In genomic region chr8:47241421-47242078, GRCm38 (mm10) we compare ENCODE assay signal across 8 mouse cellular contexts.
DNase-seq lines count a peak whose midpoint lies in the region; ATAC-seq and TF ChIP-seq lines count a peak whose summit lies in the region.
"Had no signal": no experiment of that assay in that cellular context is flagged by ENCODE, and none has a peak within 500 bp of the region (broad histone marks: within the 10 kb centered on the region; RNA-seq: fewer than 3 reads in every experiment).

No protein-coding gene starts in this region.

- H3K4me1 ChIP-seq in lung, embryonic 14.5 days (ENCODE audit: insufficient read depth), result peaks cover 20% of the 10 kb centered on the region
- H3K4me1 ChIP-seq in lung, adult 2 months (ENCODE audit: control insufficient read depth, insufficient read depth, low read length), result peaks cover 8% of the 10 kb centered on the region
- peaks cover 57% of the 10 kb centered on the region for H3K4me1 ChIP-seq in forebrain, embryonic 14.5 days (ENCODE audit: control insufficient read depth, insufficient read depth, low read length)
- peaks cover 34% of the 10 kb centered on the region for H3K4me1 ChIP-seq in limb, embryonic 10.5 days
- H3K4me1 ChIP-seq in stomach, embryonic 16.5 days (ENCODE audit: control insufficient read depth, insufficient read depth, low read length), result peaks cover 39% of the 10 kb centered on the region

- H3K27ac ChIP-seq in lung, embryonic 14.5 days (ENCODE audit: low read depth), result no peak overlapping the region
- H3K27ac ChIP-seq in forebrain, embryonic 14.5 days (ENCODE audit: low read depth, low read length), result peak overlapping the region; percentile 86
- H3K27ac ChIP-seq in limb, embryonic 10.5 days, result peak overlapping the region; percentile 72
- H3K27ac ChIP-seq in stomach, embryonic 16.5 days (ENCODE audit: low read length), result no peak overlapping the region

- H3K9me3 ChIP-seq in lung, embryonic 14.5 days (ENCODE audit: low read depth, low read length), result no peaks in the 10 kb centered on the region
- no peaks in the 10 kb centered on the region for H3K9me3 ChIP-seq in forebrain, embryonic 14.5 days (replicated peaks; ENCODE audit: control insufficient read depth, low read length)
- no peaks in the 10 kb centered on the region for H3K9me3 ChIP-seq in limb, embryonic 10.5 days (replicated peaks)
- no peaks in the 10 kb centered on the region for H3K9me3 ChIP-seq in stomach, embryonic 16.5 days (replicated peaks; ENCODE audit: control insufficient read depth, low read length)

- H3K4me3 ChIP-seq in lung, embryonic 14.5 days (ENCODE audit: low read depth, low read length), result peak overlapping the region; percentile 32; the same call in 1 of the 2 replicates
- no peak overlapping the region for H3K4me3 ChIP-seq in lung, adult 2 months (replicated peaks; ENCODE audit: extremely low read depth, low read depth, low read length)
- H3K4me3 ChIP-seq in forebrain, embryonic 14.5 days (ENCODE audit: low read depth, low read length), result peak overlapping the region; percentile 25
- H3K4me3 ChIP-seq in limb, embryonic 10.5 days, result no peak overlapping the region
- H3K4me3 ChIP-seq in stomach, embryonic 16.5 days (replicated peaks; ENCODE audit: low read length), result 0 out of 2 replicates have a peak overlapping the region, but pooled peaks have one; percentile 31

- H3K27me3 ChIP-seq in lung, embryonic 14.5 days (ENCODE audit: insufficient read depth, low read length), result no peaks in the 10 kb centered on the region
- H3K27me3 ChIP-seq in forebrain, embryonic 14.5 days (replicated peaks; ENCODE audit: control insufficient read depth, insufficient read depth, low read length), result no peaks in the 10 kb centered on the region
- no peaks in the 10 kb centered on the region for H3K27me3 ChIP-seq in limb, embryonic 10.5 days (ENCODE audit: low read depth, poor library complexity, severe bottlenecking)
- H3K27me3 ChIP-seq in stomach, embryonic 16.5 days (ENCODE audit: control insufficient read depth, insufficient read depth, low read length), result no peaks in the 10 kb centered on the region
- H3K27me3 ChIP-seq: Patski had no signal

- DNase-seq in lung, embryonic 14.5 days, result no peak
- no peak for DNase-seq in lung, adult 2 months
- no peak for DNase-seq in forebrain, embryonic 14.5 days (ENCODE audit: low spot score)
- no peak for DNase-seq in limb, embryonic 10.5 days (ENCODE audit: low spot score)
- no peak for DNase-seq in testis, postnatal 10 days (ENCODE audit: low spot score)
- no peak for DNase-seq in layer of hippocampus, postnatal 36 days

- no peak for TF ChIP-seq CTCF in lung, embryonic 14.5 days (IDR thresholded peaks at IDR 0.05; ENCODE audit: low read depth)
- no peak for TF ChIP-seq CTCF in lung, adult 2 months (IDR thresholded peaks at IDR 0.05; ENCODE audit: insufficient read depth, low read length)

- H3K4me2 ChIP-seq in lung, embryonic 14.5 days, result peak overlapping the region; percentile 65
- peak overlapping the region; percentile 58 for H3K4me2 ChIP-seq in forebrain, embryonic 14.5 days (ENCODE audit: low read length)
- peak overlapping the region; percentile 58 for H3K4me2 ChIP-seq in stomach, embryonic 16.5 days (ENCODE audit: low read depth, low read length)

- 72% methylated on average over 13 of the region's 13 CpGs for WGBS in lung, embryonic 14.5 days
- 81% methylated on average over 13 of the region's 13 CpGs for WGBS in lung, adult 2 months
- 5% methylated on average over 13 of the region's 13 CpGs for WGBS in forebrain, embryonic 14.5 days
- WGBS in limb, embryonic 10.5 days, result 85% methylated on average over 13 of the region's 13 CpGs
- 71% methylated on average over 13 of the region's 13 CpGs for WGBS in stomach, embryonic 16.5 days

- no peak for TF ChIP-seq POLR2A in lung, adult 2 months (IDR thresholded peaks at IDR 0.05; ENCODE audit: borderline replicate concordance, extremely low read depth, low read depth, low read length)

- ATAC-seq in lung, embryonic 14.5 days (ENCODE audit: insufficient read depth), result no peak
- ATAC-seq in forebrain, embryonic 14.5 days, result no peak
- ATAC-seq in stomach, embryonic 16.5 days (ENCODE audit: insufficient read depth, low FRiP score), result no peak

- no peaks in the 10 kb centered on the region for H3K36me3 ChIP-seq in lung, embryonic 14.5 days (ENCODE audit: insufficient read depth)
- no peaks in the 10 kb centered on the region for H3K36me3 ChIP-seq in forebrain, embryonic 14.5 days (ENCODE audit: control insufficient read depth, insufficient read depth, low read length)
- H3K36me3 ChIP-seq in limb, embryonic 10.5 days, result no peaks in the 10 kb centered on the region
- H3K36me3 ChIP-seq in stomach, embryonic 16.5 days (ENCODE audit: control insufficient read depth, insufficient read depth, low read length), result no peaks in the 10 kb centered on the region

- H3K9ac ChIP-seq in lung, embryonic 14.5 days, result no peak overlapping the region
- peak overlapping the region; percentile 55 for H3K9ac ChIP-seq in forebrain, embryonic 14.5 days (ENCODE audit: low read length)
- 0 out of 2 replicates have a peak overlapping the region, but pooled peaks have one; percentile 36 for H3K9ac ChIP-seq in stomach, embryonic 16.5 days (ENCODE audit: low read length)

Comparison
In these comparisons a context has a peak if more than half of its experiments do, and no peak if none do; other contexts are left out.
1. H3K4me3 ChIP-seq: peak in lung, embryonic 14.5 days (single experiment), forebrain, embryonic 14.5 days (single experiment) and stomach, embryonic 16.5 days (single experiment); none in lung, adult 2 months (single experiment) and limb, embryonic 10.5 days (single experiment).
2. H3K27ac ChIP-seq: peak in forebrain, embryonic 14.5 days (single experiment) and limb, embryonic 10.5 days (single experiment); none in lung, embryonic 14.5 days (single experiment) and stomach, embryonic 16.5 days (single experiment).
3. Peak in every context shown above with its lines, with median percentiles within 50 percentile points of each other: H3K4me2 ChIP-seq.